Mouse (Mus musculus) neural tube, embryonic 11.5 days (tissue): ENCODE data around the gene Prdm10. TPM values are rescaled to one million over a fixed set of nuclear protein-coding genes. Genes with fewer than 3 reads are reported as not detected.

Experiments
- ATAC-seq: fragments of 200-750 bp; cut with Nextera tagmentation; 2 replicates; pipeline ENCODE4 v1.8.0; 2017; ENCODE audit warnings: moderate number of reproducible peaks, mild to moderate bottlenecking, moderate TSS enrichment, moderate library complexity; ENCODE audit not compliant: insufficient read depth, low FRiP score, low TSS enrichment
- DNase-seq: peaks from one replicate; pipeline ENCODE4 v3.0.0-alpha.2; 2015; ENCODE audit warnings: low spot score
- H3K27ac ChIP-seq: fragments of 300-500 bp; sonication (generic); 2 replicates; pipeline ENCODE4 v1.5.1; 2014; ENCODE audit warnings: low read depth, mild to moderate bottlenecking, low read length
- H3K27me3 ChIP-seq: fragments of 300-500 bp; sonication (generic); 2 replicates; pipeline ENCODE4 v1.6.1; 2014; ENCODE audit warnings: mild to moderate bottlenecking, low read length, mixed read lengths; ENCODE audit not compliant: control insufficient read depth, insufficient read depth
- H3K36me3 ChIP-seq: fragments of 300-500 bp; sonication (generic); 2 replicates; pipeline ENCODE4 v1.6.1; 2014; ENCODE audit warnings: mild to moderate bottlenecking, low read length, moderate library complexity, mixed read lengths; ENCODE audit not compliant: control insufficient read depth, insufficient read depth
- H3K4me1 ChIP-seq: fragments of 300-500 bp; sonication (generic); 2 replicates; pipeline ENCODE4 v1.6.1; 2014; ENCODE audit warnings: low read length, mixed read lengths; ENCODE audit not compliant: control insufficient read depth, insufficient read depth
- H3K4me2 ChIP-seq: fragments of 300-500 bp; sonication (generic); 2 replicates; pipeline ENCODE4 v1.6.1; 2014; ENCODE audit warnings: low read depth, mild to moderate bottlenecking, moderate library complexity
- H3K4me3 ChIP-seq: fragments of 300-500 bp; sonication (generic); 2 replicates; pipeline ENCODE4 v1.5.1; 2014; ENCODE audit warnings: low read depth, low read length
- H3K9ac ChIP-seq: fragments of 300-500 bp; sonication (generic); 2 replicates; pipeline ENCODE4 v1.6.1; 2014; ENCODE audit warnings: mild to moderate bottlenecking, low read length
- H3K9me3 ChIP-seq: fragments of 300-500 bp; sonication (generic); 2 replicates; pipeline ENCODE4 v1.6.1; 2016; ENCODE audit warnings: low read length; ENCODE audit not compliant: control insufficient read depth
- WGBS: fragments of 180-500 bp; shearing (Covaris S2); extraction: QIAGEN DNeasy Blood & Tissue Kit; methylation state at CpG from one replicate; pipeline ENCODE4 v1.1.7; 2014; 5-methylcytosine and 5-hydroxymethylcytosine counted together
- polyA plus RNA-seq: library from polyadenylated mRNA; unstranded; fragments of >200 nt; fragmentation: Nextera tagmentation; extraction: Ambion mirVana; gene quantifications from 2 replicates; pipeline ENCODE4 v1.2.1, GENCODE M21; 2014

The Prdm10 gene
- polyA plus RNA-seq, 1 experiment from 2014 or later, result 9.2 TPM

DNA sequence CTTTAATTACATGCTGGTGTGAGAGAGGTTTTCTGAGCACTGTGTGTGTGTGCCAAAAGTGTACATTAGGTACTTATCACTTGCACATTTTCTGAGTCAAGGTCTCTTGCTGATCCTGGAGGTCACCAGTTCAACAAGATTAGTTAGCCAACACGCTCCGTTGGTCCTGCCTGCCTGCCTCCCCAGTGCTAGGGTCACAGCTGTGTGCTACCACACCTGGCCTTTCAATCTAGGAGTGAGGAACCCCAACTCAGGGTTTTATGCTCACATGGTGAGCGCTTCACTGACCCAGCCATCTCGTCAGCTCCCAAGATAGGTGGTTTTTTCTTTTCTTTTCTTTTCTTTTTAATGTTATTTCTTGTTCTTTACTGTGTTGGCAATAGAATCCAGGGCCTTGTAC is 11.6 kb downstream of the Prdm10 start:
- no peak for DNase-seq
- WGBS, result 78% methylated on average over 4 of the region's 4 CpGs
- no peak overlapping the region for H3K27ac ChIP-seq

DNA sequence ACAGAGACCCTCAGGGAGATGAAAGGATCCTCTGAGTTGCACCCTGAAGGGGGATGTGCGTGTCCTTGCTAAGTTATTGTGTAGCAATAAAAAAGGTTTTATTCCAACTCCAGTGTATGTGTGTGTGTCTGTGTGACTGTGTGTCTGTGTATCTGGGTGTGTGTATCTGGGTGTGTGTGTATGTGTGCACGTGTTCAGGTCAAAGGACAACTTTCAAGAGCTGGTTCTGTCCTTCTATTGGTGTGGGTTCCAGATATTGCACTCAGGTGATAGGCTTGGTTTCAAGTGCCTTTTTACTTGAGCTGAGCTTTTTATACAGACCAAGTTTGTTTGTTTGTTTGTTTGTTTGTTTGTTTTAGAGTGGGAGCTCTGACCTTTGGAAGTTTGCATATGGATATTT is 12.9 kb downstream of the Prdm10 start:
- H3K4me2 ChIP-seq, result no peak overlapping the region
- no peaks in the 10 kb centered on the region for H3K36me3 ChIP-seq
- ATAC-seq (no peak), DNase-seq (no peak)
- no peaks in the 10 kb centered on the region for H3K9me3 ChIP-seq
- no peaks in the 10 kb centered on the region for H3K4me1 ChIP-seq
- H3K27ac ChIP-seq, result no peak overlapping the region
- no peaks in the 10 kb centered on the region for H3K27me3 ChIP-seq
- no peak overlapping the region for H3K9ac ChIP-seq
- WGBS, result 71% methylated on average over 2 of the region's 2 CpGs
- no peak overlapping the region for H3K4me3 ChIP-seq

More for the DNA sequence above, 11.6 kb downstream of the Prdm10 start:
- Histone ChIP-seq H3K9ac (no peak overlapping the region), H3K9me3 (no peaks in the 10 kb centered on the region), H3K4me2 (no peak overlapping the region), H3K36me3 (no peaks in the 10 kb centered on the region), H3K27me3 (no peaks in the 10 kb centered on the region), H3K4me1 (no peaks in the 10 kb centered on the region), H3K4me3 (no peak overlapping the region)
- no peak for ATAC-seq

DNA sequence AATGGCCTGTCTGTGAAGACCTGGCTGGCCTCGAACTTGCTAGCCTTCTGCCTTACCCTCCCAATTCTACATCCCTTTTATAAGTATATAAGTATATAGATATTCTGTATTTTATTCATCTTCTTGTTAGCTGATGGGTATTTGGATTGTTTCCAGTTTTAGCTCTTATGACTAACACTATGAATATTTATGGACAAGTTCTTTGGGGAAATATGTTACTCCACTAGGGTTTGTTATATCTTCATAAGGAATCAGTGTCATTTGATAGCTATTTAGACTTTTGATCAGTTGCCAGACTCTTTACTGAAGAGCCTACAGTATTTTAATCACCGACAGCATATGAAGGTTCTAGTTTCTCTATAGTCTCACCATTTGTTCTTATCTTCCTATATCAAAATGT is 15.0 kb downstream of the Prdm10 start:
- DNase-seq (no peak), ATAC-seq (no peak)
- H3K27me3 ChIP-seq, result no peaks in the 10 kb centered on the region
- H3K36me3 ChIP-seq, result no peaks in the 10 kb centered on the region
- no peak overlapping the region for H3K9ac ChIP-seq
- H3K4me2 ChIP-seq, result no peak overlapping the region
- no peaks in the 10 kb centered on the region for H3K9me3 ChIP-seq
- no peak overlapping the region for H3K27ac ChIP-seq
- no peak overlapping the region for H3K4me3 ChIP-seq
- H3K4me1 ChIP-seq, result no peaks in the 10 kb centered on the region
- 87% methylated on average over 2 of the region's 2 CpGs for WGBS

DNA sequence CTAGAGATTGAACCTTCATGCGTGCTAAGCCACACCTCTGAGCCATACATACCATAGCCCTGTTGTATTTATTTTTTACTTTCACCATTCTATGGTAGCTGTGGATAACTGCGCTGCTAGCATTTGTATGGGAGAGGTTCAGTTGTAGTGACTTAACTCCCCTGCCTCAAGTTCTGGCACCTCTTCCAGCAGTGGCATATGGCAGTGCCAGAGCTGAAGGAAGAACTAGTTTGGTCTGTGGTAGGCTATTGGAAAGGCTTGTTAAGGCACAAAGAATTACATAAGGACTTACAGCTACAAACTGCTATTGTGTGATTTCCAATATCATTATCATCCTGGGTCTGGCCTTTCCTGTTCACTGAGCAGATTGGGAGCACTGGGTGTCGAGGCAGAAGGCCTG is 16.0 kb downstream of the Prdm10 start:
- H3K27me3 ChIP-seq, result no peaks in the 10 kb centered on the region
- H3K4me3 ChIP-seq, result no peak overlapping the region
- no peaks in the 10 kb centered on the region for H3K9me3 ChIP-seq
- WGBS, result 94% methylated on average over 3 of the region's 3 CpGs
- no peak overlapping the region for H3K4me2 ChIP-seq
- DNase-seq (no peak), ATAC-seq (no peak)
- no peaks in the 10 kb centered on the region for H3K4me1 ChIP-seq
- no peaks in the 10 kb centered on the region for H3K36me3 ChIP-seq
- no peak overlapping the region for H3K9ac ChIP-seq
- H3K27ac ChIP-seq, result no peak overlapping the region

DNA sequence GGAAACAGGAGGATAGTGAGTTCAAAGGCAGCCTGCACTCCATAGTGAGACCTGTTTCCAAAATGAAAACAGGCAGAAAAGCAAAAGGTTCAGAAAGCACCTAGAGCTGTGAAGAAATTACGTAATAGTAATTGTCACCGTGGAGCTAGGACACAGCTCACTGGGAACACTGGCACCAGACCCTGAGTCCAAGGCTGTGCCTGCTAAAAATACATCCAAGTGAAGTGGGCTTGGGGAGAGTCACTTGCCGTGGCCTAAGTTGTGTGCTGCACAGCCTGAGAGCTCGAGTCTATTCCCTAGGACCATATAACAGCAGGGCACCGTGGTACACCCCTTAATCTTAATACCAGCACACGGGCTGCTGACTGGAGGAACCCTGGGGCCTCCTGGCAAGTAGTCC is 18.4 kb downstream of the Prdm10 start:
- ATAC-seq, result no peak
- Histone ChIP-seq H3K4me1 (no peaks in the 10 kb centered on the region), H3K9me3 (no peaks in the 10 kb centered on the region), H3K36me3 (no peaks in the 10 kb centered on the region), H3K27ac (no peak overlapping the region), H3K27me3 (no peaks in the 10 kb centered on the region), H3K9ac (no peak overlapping the region), H3K4me2 (no peak overlapping the region), H3K4me3 (no peak overlapping the region)
- WGBS, result 47% methylated on average over 6 of the region's 6 CpGs
- no peak for DNase-seq

DNA sequence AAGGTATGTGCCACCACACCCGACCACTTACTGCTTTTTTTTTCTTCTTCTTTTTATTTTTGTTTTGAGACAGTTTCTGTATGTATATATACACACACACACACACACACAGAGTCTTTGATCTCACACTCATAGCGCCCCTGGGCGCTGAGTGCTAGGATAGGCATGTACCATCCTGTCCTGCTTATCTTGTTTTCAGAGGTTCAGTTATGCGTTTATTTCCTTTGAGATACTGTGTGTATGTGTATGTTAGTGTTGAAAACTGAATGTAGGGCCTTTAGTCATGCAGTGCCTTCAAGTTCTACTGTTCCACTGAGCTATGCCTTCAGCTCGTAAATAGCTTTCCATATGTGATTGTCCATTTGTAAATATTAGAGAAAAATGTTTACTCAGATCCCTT is 20.2 kb downstream of the Prdm10 start:
- Histone ChIP-seq H3K36me3 (no peaks in the 10 kb centered on the region), H3K9me3 (no peaks in the 10 kb centered on the region), H3K9ac (no peak overlapping the region), H3K4me2 (no peak overlapping the region), H3K4me1 (no peaks in the 10 kb centered on the region), H3K27me3 (no peaks in the 10 kb centered on the region), H3K27ac (no peak overlapping the region), H3K4me3 (no peak overlapping the region)
- no peak for ATAC-seq
- no peak for DNase-seq
- 89% methylated on average over 5 of the region's 5 CpGs for WGBS

DNA sequence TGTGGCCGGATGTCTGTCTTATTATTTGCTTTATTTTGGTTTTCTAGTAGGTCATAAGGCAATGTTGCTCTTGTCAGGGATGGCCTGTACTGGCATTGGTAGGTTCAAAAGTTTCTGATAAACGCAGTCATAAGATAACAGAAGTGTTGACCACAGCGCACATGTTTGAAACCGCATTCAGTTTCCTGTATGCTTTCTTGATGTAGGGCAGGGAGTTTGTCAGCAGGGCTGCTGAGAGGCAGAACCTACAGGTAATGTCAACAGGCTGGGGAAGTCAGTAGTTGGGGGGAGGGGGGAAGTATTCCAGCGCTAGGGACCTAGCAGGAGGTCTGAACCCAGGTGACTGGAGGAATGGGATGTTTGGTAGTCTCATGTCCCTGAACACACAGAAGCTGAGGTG is 20.8 kb downstream of the Prdm10 start:
- Histone ChIP-seq H3K27me3 (no peaks in the 10 kb centered on the region), H3K9me3 (no peaks in the 10 kb centered on the region), H3K9ac (no peak overlapping the region), H3K36me3 (no peaks in the 10 kb centered on the region), H3K4me3 (no peak overlapping the region), H3K27ac (no peak overlapping the region), H3K4me2 (no peak overlapping the region), H3K4me1 (no peaks in the 10 kb centered on the region)
- ATAC-seq (no peak), DNase-seq (no peak)
- 79% methylated on average over 5 of the region's 5 CpGs for WGBS

DNA sequence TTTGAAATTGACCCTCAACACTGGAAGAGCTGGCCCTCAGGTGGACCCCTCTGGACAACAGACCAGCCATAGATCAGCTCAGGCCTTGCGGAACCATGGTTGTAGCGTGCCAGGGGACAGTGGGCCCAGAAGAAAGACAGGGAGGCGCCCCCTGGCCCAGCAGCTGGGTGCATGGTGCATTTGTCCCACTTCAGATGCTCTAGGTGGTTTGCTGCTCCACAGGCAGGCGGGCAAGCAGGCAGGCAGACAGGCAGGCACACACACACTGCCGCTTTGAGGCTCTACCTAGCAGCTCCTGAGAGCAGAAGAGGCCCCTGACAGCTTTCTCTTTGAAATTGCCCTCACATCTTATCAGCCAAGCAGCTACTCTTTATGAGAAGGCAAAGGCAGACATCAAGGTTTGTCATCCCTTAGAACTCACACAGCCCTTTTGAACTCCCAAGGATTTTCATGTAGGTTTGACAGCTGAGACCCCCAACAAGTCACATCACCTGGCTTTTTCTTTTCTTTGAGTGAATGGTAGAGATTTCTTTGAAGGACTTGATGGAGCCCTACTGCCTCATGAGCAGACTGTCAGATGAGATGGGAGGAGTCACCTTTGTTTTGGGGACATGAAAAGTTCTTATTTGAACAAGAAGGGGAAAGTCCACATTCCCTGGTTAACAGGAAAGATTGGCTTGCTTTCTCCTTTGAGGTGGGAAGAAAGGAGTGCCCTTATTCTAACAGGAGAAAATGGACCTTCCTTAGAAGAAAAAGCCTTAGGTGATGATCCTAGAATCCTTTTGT is 21.4 kb downstream of the Prdm10 start:
- H3K4me1 ChIP-seq, result no peaks in the 10 kb centered on the region
- 90% methylated on average over 5 of the region's 5 CpGs for WGBS
- no peak for ATAC-seq

DNA sequence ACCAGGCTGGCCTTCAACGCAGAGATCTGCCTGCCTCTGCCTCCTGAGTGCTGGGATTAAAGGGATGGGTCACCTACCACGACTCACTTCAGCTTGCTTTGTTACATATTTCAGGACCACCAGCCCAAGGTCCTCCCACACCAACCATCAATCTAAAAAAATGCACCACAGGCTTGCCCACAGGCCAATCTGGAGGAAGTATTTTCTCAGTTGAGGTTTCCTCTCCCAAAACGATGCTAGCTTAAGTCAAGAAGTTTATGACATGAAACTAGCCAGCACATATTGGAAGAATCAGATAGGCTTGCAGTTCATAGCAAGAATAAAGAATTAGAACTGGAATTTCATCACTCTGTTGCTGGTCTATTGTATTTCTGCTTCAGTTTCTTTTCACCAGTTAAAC is 24.0 kb downstream of the Prdm10 start:
- H3K27ac ChIP-seq, result no peak overlapping the region
- H3K4me3 ChIP-seq, result no peak overlapping the region
- no peak for ATAC-seq
- H3K27me3 ChIP-seq, result no peaks in the 10 kb centered on the region
- no peaks in the 10 kb centered on the region for H3K36me3 ChIP-seq
- H3K9ac ChIP-seq, result no peak overlapping the region
- H3K4me2 ChIP-seq, result no peak overlapping the region
- 93% methylated on average over 3 of the region's 3 CpGs for WGBS
- no peaks in the 10 kb centered on the region for H3K9me3 ChIP-seq
- DNase-seq, result no peak
- no peaks in the 10 kb centered on the region for H3K4me1 ChIP-seq

More for the DNA sequence above, 21.4 kb downstream of the Prdm10 start:
- DNase-seq, result no peak
- no peaks in the 10 kb centered on the region for H3K9me3 ChIP-seq
- H3K4me3 ChIP-seq, result no peak overlapping the region
- H3K9ac ChIP-seq, result no peak overlapping the region
- no peaks in the 10 kb centered on the region for H3K27me3 ChIP-seq
- no peaks in the 10 kb centered on the region for H3K36me3 ChIP-seq
- no peak overlapping the region for H3K4me2 ChIP-seq
- no peak overlapping the region for H3K27ac ChIP-seq
